Mouse (Mus musculus) CD4-positive, CD25-positive, alpha-beta regulatory T cell, adult 2 months (primary cell): ENCODE measurements at regions not wholly inside any gene's neighbourhood (a gene's known extent, or its start where the extent isn't known, plus 50 kb on each side); places are given as distances from the start of the nearest gene placed in this dataset.
A peak's percentile ranks its signal among the peaks of the same experiment; 100 is the strongest.

Source experiments
- DNase-seq: peaks from one replicate; pipeline ENCODE4 v3.0.0-alpha.2; 2012; ENCODE audit warnings: low read depth, low spot score

- DNase-seq, result no peak
Observed at GRCm38 (mm10) chr11:64764056-64764455, 214.8 kb upstream of the Elac2 start.

GRCm38 (mm10) chr11:64776691-64777090 is 202.1 kb upstream of the Elac2 start:
- DNase-seq, result no peak

GRCm38 (mm10) chr11:64800246-64801121 is 178.4 kb upstream of the Elac2 start:
- DNase-seq, result peak; percentile 16

GRCm38 (mm10) chr11:64801351-64801750 is 177.5 kb upstream of the Elac2 start:
- peak; percentile 55 for DNase-seq

GRCm38 (mm10) chr11:64805567-64805966 is 173.3 kb upstream of the Elac2 start:
- no peak for DNase-seq

GRCm38 (mm10) chr11:64812408-64812807 is 166.4 kb upstream of the Elac2 start:
- no peak for DNase-seq

GRCm38 (mm10) chr11:64829429-64829828 is 149.4 kb upstream of the Elac2 start:
- no peak for DNase-seq

GRCm38 (mm10) chr11:64832453-64832852 is 146.4 kb upstream of the Elac2 start:
- DNase-seq, result no peak

- no peak for DNase-seq
Observed at GRCm38 (mm10) chr11:64833786-64834185, 145.1 kb upstream of the Elac2 start.

- no peak for DNase-seq
Observed at GRCm38 (mm10) chr11:64836771-64837170, 142.1 kb upstream of the Elac2 start.

- no peak for DNase-seq
Observed at GRCm38 (mm10) chr11:64841092-64841491, 137.7 kb upstream of the Elac2 start.

GRCm38 (mm10) chr11:64842775-64843530 is 135.9 kb upstream of the Elac2 start:
- no peak for DNase-seq

GRCm38 (mm10) chr11:64846577-64847147 is 132.2 kb upstream of the Elac2 start:
- DNase-seq, result no peak

- DNase-seq, result no peak
Observed at GRCm38 (mm10) chr11:64859636-64860035, 119.2 kb upstream of the Elac2 start.

- peak; percentile 3 for DNase-seq
Observed at GRCm38 (mm10) chr11:64880674-64881073, 98.2 kb upstream of the Elac2 start.

GRCm38 (mm10) chr11:64884518-64884917 is 94.3 kb upstream of the Elac2 start:
- no peak for DNase-seq

GRCm38 (mm10) chr11:64889335-64890020 is 89.4 kb upstream of the Elac2 start:
- DNase-seq, result no peak

GRCm38 (mm10) chr11:64890776-64891175 is 88.1 kb upstream of the Elac2 start:
- DNase-seq, result peak; percentile 56

- DNase-seq, result no peak
Observed at GRCm38 (mm10) chr11:64895804-64896466, 82.9 kb upstream of the Elac2 start.

- peak; percentile 79 for DNase-seq
Observed at GRCm38 (mm10) chr11:64898758-64899586, 79.9 kb upstream of the Elac2 start.
